Mouse (Mus musculus): ENCODE results near the gene Cant1. TPM values are rescaled to one million over a fixed set of nuclear protein-coding genes. Genes with fewer than 3 reads are reported as not detected.

Cant1 gene
- total and polyA plus RNA-seq, 3 experiments = 26.0 to 145 (median 34.4) TPM

GRCm38 (mm10) chr11:118375006-118375405 is 43.9 kb downstream of the Cant1 start:
- Histone ChIP-seq H3K27me3 (ENCODE audit: control insufficient read depth in 1 of 2, insufficient read depth in 2 of 2, low read length in 2 of 2) (peaks cover 0 to 3% of the 10 kb centered on the region in 2 experiments; a peak in 2 of 4 replicates), H3K9me3 (replicated peaks; ENCODE audit: insufficient read depth, low read length) (no peaks in the 10 kb centered on the region), H3K79me2 (ENCODE audit: control insufficient read depth, insufficient read depth, low read length, poor library complexity) (no peaks in the 10 kb centered on the region), H3K4me1 (ENCODE audit: control insufficient read depth in 1 of 2, insufficient read depth in 2 of 2, low read length in 2 of 2) (0 out of 4 replicates have a peak, but pooled peaks cover 0 to 2% of the 10 kb centered on the region in 2 experiments), H3K4me3 (ENCODE audit: control insufficient read depth in 1 of 2, insufficient read depth in 1 of 2, low read depth in 2 of 2, low read length in 2 of 2) (no peak overlapping the region), H3K9ac (ENCODE audit: control insufficient read depth, low read depth, low read length, poor library complexity, severe bottlenecking) (no peak overlapping the region), H3K36me3 (ENCODE audit: control insufficient read depth in 1 of 2, insufficient read depth in 2 of 2, low read length in 2 of 2) (no peaks in the 10 kb centered on the region), H3K27ac (ENCODE audit: control insufficient read depth, low read depth, low read length) (no peak overlapping the region)
- TF ChIP-seq RAD21 (IDR thresholded peaks at IDR 0.05; ENCODE audit: low read depth, low read length) (no peak), EP300 (IDR thresholded peaks at IDR 0.05; ENCODE audit: low read depth in 1 of 2, low read length in 2 of 2) (no peak), NELFE (IDR thresholded peaks at IDR 0.05; ENCODE audit: low read depth, low read length) (no peak), MAX (IDR thresholded peaks at IDR 0.05; ENCODE audit: low read length) (no peak), CHD1 (IDR thresholded peaks at IDR 0.05; ENCODE audit: low read depth, low read length) (no peak), POLR2AphosphoS2 (IDR thresholded peaks at IDR 0.05; ENCODE audit: low read length) (no peak), ZC3H11A (IDR thresholded peaks at IDR 0.05; ENCODE audit: low read depth, low read length) (no peak), MAZ (IDR thresholded peaks at IDR 0.05; ENCODE audit: low read depth, low read length) (no peak), USF2 (IDR thresholded peaks at IDR 0.05; ENCODE audit: borderline replicate concordance in 1 of 2, insufficient read depth in 1 of 2, low read depth in 1 of 2, low read length in 2 of 2) (no peak), CHD2 (IDR thresholded peaks at IDR 0.05; ENCODE audit: low read length) (no peak), MXI1 (IDR thresholded peaks at IDR 0.05; ENCODE audit: low read depth, low read length) (no peak), TBP (IDR thresholded peaks at IDR 0.05; ENCODE audit: low read depth, low read length) (no peak), GATA1 (IDR thresholded peaks at IDR 0.05; ENCODE audit: low read depth, low read length) (no peak), ZKSCAN1 (IDR thresholded peaks at IDR 0.05; ENCODE audit: low read depth, low read length) (no peak), ZNF384 (IDR thresholded peaks at IDR 0.05; ENCODE audit: low read depth, low read length) (no peak), TCF12 (IDR thresholded peaks at IDR 0.05; ENCODE audit: low read depth, low read length) (no peak)
- DNase-seq (ENCODE audit: low read depth, low spot score) = no peak

GRCm38 (mm10) chr11:118374506-118374905 is 44.4 kb downstream of the Cant1 start:
- Histone ChIP-seq H3K27ac (ENCODE audit: control insufficient read depth, low read depth, low read length) (no peak overlapping the region), H3K79me2 (ENCODE audit: control insufficient read depth, insufficient read depth, low read length, poor library complexity) (no peaks in the 10 kb centered on the region), H3K27me3 (ENCODE audit: control insufficient read depth in 1 of 2, insufficient read depth in 2 of 2, low read length in 2 of 2) (peaks cover 0 to 5% of the 10 kb centered on the region in 2 experiments; a peak in 2 of 4 replicates), H3K9ac (ENCODE audit: control insufficient read depth, low read depth, low read length, poor library complexity, severe bottlenecking) (no peak overlapping the region), H3K36me3 (ENCODE audit: control insufficient read depth in 1 of 2, insufficient read depth in 2 of 2, low read length in 2 of 2) (no peaks in the 10 kb centered on the region), H3K9me3 (replicated peaks; ENCODE audit: insufficient read depth, low read length) (no peaks in the 10 kb centered on the region), H3K4me3 (ENCODE audit: control insufficient read depth in 1 of 2, insufficient read depth in 1 of 2, low read depth in 2 of 2, low read length in 2 of 2) (no peak overlapping the region), H3K4me1 (ENCODE audit: control insufficient read depth in 1 of 2, insufficient read depth in 2 of 2, low read length in 2 of 2) (0 out of 4 replicates have a peak, but pooled peaks cover 0 to 2% of the 10 kb centered on the region in 2 experiments)
- no peak for DNase-seq (ENCODE audit: low read depth, low spot score)
- TF ChIP-seq MXI1 (IDR thresholded peaks at IDR 0.05; ENCODE audit: low read depth, low read length) = no peak
- TF ChIP-seq ZMIZ1 (IDR thresholded peaks at IDR 0.05; ENCODE audit: low read depth, low read length) = no peak
- TF ChIP-seq ZC3H11A (IDR thresholded peaks at IDR 0.05; ENCODE audit: low read depth, low read length) = no peak
- no peak for TF ChIP-seq MAZ (IDR thresholded peaks at IDR 0.05; ENCODE audit: low read depth, low read length)
- TF ChIP-seq ETS1 (IDR thresholded peaks at IDR 0.05; ENCODE audit: low read depth, low read length) = no peak
- no peak for TF ChIP-seq GABPA (IDR thresholded peaks at IDR 0.05; ENCODE audit: low read depth, low read length)

Data from MEL (cell line).